Mouse (Mus musculus): ENCODE measurements around the gene Vmn1r122. TPM values are rescaled to one million over a fixed set of nuclear protein-coding genes. Genes with fewer than 3 reads are reported as not detected.
"Not testable (repeated sequence)": the region's sequence is repeated elsewhere in the genome, so short reads cannot be mapped to it uniquely, and the experiment has no call there.

Gene Vmn1r122
- total RNA-seq (2017) = not detected in 2 replicates

DNA sequence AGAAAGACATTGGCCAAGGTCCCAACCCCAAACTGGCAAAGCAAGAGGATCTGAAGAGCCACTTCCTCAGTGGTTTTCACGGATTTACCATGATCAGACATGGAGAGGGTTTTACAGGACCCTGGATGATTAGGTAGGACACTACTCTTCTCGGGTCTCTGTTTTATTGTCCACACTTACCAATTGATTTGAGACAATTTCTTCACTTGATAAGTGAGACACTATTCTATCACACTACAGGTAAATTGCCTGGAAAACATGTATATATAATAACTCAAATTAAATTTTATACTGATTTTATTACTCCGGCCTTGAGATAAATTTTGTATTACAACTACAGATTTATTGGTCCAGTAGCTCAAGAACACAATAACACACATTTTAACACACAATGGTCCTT, at the start of gene Vmn1r122:
Gene Vmn1r122, minus strand, starts transcription at position 101 of the 400 bp plus-strand sequence.
- not testable (repeated sequence) for ATAC-seq (replicated peaks; ENCODE audit: low read depth, poor library complexity, severe bottlenecking)

DNA sequence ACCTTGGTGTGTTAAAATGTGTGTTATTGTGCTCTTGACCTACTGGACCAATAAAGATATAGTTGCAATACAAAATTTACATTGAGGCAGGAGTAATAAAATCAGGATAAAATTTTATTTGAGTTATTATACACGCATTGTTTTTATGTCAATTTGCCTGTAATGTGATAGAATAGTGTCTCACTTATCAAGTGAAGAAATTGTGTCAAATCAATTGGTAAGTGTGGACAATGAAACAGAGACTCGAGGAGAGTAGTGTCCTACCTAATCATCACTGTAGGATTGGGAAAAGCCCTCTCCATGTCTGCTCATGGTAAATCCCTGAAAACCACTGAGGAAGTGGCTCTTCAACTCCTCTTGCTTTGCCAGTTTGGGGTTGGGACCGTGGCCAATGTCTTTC, 28.0 kb upstream of the Vmn1r122 start, which contains the start of gene Vmn1r123:
Gene Vmn1r123, plus strand, starts transcription at position 301 of the 400 bp plus-strand sequence.
- not testable (repeated sequence) for ATAC-seq (replicated peaks; ENCODE audit: low read depth, poor library complexity, severe bottlenecking)

DNA sequence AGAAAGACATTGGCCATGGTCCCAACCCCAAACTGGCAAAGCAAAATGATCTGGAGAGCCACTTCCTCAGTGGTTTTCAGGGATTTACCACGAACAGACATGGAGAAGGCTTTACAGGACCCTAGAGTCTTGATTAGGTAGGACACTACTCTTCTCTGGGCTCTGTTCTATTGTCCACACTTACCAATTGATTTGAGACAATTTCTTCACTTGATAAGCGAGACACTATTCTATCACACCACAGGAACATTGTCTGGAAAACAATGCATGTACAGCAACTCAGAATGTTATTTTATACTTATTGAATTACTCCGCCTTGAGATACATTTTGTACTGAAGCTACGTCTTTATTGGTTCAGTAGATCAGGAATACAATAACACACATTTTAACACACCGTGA, 35.5 kb downstream of the Vmn1r122 start, which contains the start of gene Vmn1r121:
Gene Vmn1r121, minus strand, starts transcription at position 101 of the 400 bp plus-strand sequence.
- ATAC-seq (replicated peaks; ENCODE audit: low read depth, poor library complexity, severe bottlenecking) = not testable (repeated sequence)

Other genes starting within 250 kb of the Vmn1r122 start
- gene Vmn1r118, start 221.8 kb downstream of the Vmn1r122 start, total RNA-seq (2017) = not detected in 2 replicates
- not detected in 2 replicates for gene Vmn1r119, start 121.7 kb downstream of the Vmn1r122 start, total RNA-seq (2017)
- gene Vmn1r120, start 80.3 kb downstream of the Vmn1r122 start, total RNA-seq (2017) = not detected in 2 replicates
- gene Vmn1r121, start 35.6 kb downstream of the Vmn1r122 start, total RNA-seq (2017) = not detected in 2 replicates
- not detected in 2 replicates for gene Vmn1r123, start 28.1 kb upstream of the Vmn1r122 start, total RNA-seq (2017)
- gene Gm5157, start 56.3 kb upstream of the Vmn1r122 start, total RNA-seq (2017) = not detected in 2 replicates
- gene Vmn1r124, start 126.5 kb upstream of the Vmn1r122 start, total RNA-seq (2017) = not detected in 2 replicates
- not detected in 2 replicates for gene Vmn1r125, start 138.1 kb upstream of the Vmn1r122 start, total RNA-seq (2017)
- not detected in 2 replicates for gene Vmn1r126, start 167.3 kb upstream of the Vmn1r122 start, total RNA-seq (2017)
- not detected in 2 replicates for gene Vmn1r127, start 185.7 kb upstream of the Vmn1r122 start, total RNA-seq (2017)
- gene Vmn1r128, start 215.2 kb upstream of the Vmn1r122 start, total RNA-seq (2017) = not detected in 2 replicates
- not detected in 2 replicates for gene Vmn1r129, start 227.2 kb upstream of the Vmn1r122 start, total RNA-seq (2017)

Data from common myeloid progenitor, adult 5-6 weeks (primary cell).